Mouse (Mus musculus) liver, postnatal 0 days (tissue): ENCODE results near the gene Slc6a20b.

Experiments used
- CTCF ChIP-seq: sonication (generic); IDR thresholded peaks from 2 replicates; pipeline ENCODE4 v1.5.1; 2016; ENCODE audit warnings: antibody characterized with exemption, low read depth
- EP300 ChIP-seq: IDR thresholded peaks from 2 replicates; pipeline ENCODE4 v1.6.1; 2016; ENCODE audit warnings: antibody characterized with exemption, low read depth, mild to moderate bottlenecking

DNA sequence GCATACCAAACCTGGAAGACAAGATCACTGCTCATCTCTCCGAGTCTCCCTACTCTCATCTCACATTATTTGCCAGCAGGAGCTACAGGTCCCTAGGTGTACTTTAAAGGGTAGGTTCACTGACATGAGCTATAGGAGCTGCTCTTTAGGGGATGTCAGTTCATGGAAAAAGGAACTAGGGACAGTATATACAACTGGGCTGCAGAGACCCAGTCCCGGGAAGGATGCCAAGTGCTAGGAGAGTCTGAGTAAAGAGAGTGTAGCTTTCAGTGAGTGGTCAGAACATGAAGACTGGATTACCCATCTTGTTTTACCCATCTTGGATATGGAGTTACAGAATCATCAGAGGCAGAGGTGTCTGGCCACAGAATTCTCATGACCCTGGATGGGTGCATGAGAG is 35.0 kb downstream of the Slc6a20b start:
- no peak for TF ChIP-seq CTCF
- no peak for TF ChIP-seq EP300
